Mouse (Mus musculus) embryonic facial prominence, embryonic 10.5 days (tissue): ENCODE measurements around the gene Cby3. TPM values are rescaled to one million over a fixed set of nuclear protein-coding genes. Genes with fewer than 3 reads are reported as not detected.

Source experiments
- DNase-seq: peaks from one replicate; pipeline ENCODE4 v3.0.0-alpha.2; 2017; ENCODE audit warnings: low spot score
- H3K27ac ChIP-seq: fragments of 300-500 bp; sonication (generic); replicated peaks from 2 replicates; pipeline ENCODE4 v1.5.1; 2016; ENCODE audit warnings: mild to moderate bottlenecking
- H3K27me3 ChIP-seq: fragments of 300-500 bp; sonication (generic); replicated peaks from 2 replicates; pipeline ENCODE4 v1.6.1; 2016; ENCODE audit warnings: low read depth, mild to moderate bottlenecking; ENCODE audit not compliant: poor library complexity, severe bottlenecking
- H3K36me3 ChIP-seq: fragments of 300-500 bp; sonication (generic); replicated peaks from 2 replicates; pipeline ENCODE4 v1.6.1; 2016; ENCODE audit warnings: mild to moderate bottlenecking, moderate library complexity
- H3K4me1 ChIP-seq: fragments of 300-500 bp; sonication (generic); 2 replicates; pipeline ENCODE4 v1.6.1; 2016
- H3K4me3 ChIP-seq: fragments of 300-500 bp; sonication (generic); 2 replicates; pipeline ENCODE4 v1.5.1; 2016; ENCODE audit warnings: mild to moderate bottlenecking, moderate library complexity
- H3K9me3 ChIP-seq: fragments of 300-500 bp; sonication (generic); 2 replicates; pipeline ENCODE4 v1.6.1; 2016; ENCODE audit warnings: mild to moderate bottlenecking
- WGBS: fragments of 180-500 bp; shearing (Covaris S2); methylation state at CpG from one replicate; pipeline ENCODE4 v1.1.7; 2016; 5-methylcytosine and 5-hydroxymethylcytosine counted together
- polyA plus RNA-seq: library from polyadenylated mRNA; unstranded; fragments of >200 nt; fragmentation: Nextera tagmentation; extraction: Ambion mirVana; gene quantifications from 2 replicates; pipeline ENCODE4 v1.2.1, GENCODE M21; 2016

The Cby3 gene
- polyA plus RNA-seq, 1 experiment from 2014 or later: 0.52 TPM

GRCm38 (mm10) chr11:50369360-50369911 lies 15.2 kb downstream of the Cby3 start:
- no peak for DNase-seq
- WGBS: 90% methylated on average over 5 of the region's 5 CpGs
- no peaks in the 10 kb centered on the region for H3K36me3 ChIP-seq

GRCm38 (mm10) chr11:50370969-50371368 lies 16.7 kb downstream of the Cby3 start:
- Histone ChIP-seq H3K9me3 (no peaks in the 10 kb centered on the region), H3K27me3 (peaks cover 6% of the 10 kb centered on the region), H3K4me3 (peak overlapping the region; percentile 52), H3K36me3 (no peaks in the 10 kb centered on the region), H3K4me1 (peaks cover 12% of the 10 kb centered on the region), H3K27ac (peak overlapping the region; percentile 71)
- 56% methylated on average over 4 of the region's 4 CpGs for WGBS
- no peak for DNase-seq

More at GRCm38 (mm10) chr11:50369360-50369911, 15.2 kb downstream of the Cby3 start:
- H3K4me3 ChIP-seq: no peak overlapping the region
- peaks cover 11% of the 10 kb centered on the region; the same call in 1 of the 2 replicates for H3K4me1 ChIP-seq
- no peaks in the 10 kb centered on the region for H3K9me3 ChIP-seq
- H3K27ac ChIP-seq: no peak overlapping the region
- H3K27me3 ChIP-seq: no peaks in the 10 kb centered on the region

- H3K27me3 ChIP-seq: peaks cover 6% of the 10 kb centered on the region
- H3K36me3 ChIP-seq: no peaks in the 10 kb centered on the region
- DNase-seq: peak; percentile 75
- no peaks in the 10 kb centered on the region for H3K9me3 ChIP-seq
- peak overlapping the region; percentile 52 for H3K4me3 ChIP-seq
- peaks cover 16% of the 10 kb centered on the region for H3K4me1 ChIP-seq
- WGBS: 2% methylated on average over 18 of the region's 18 CpGs
- peak overlapping the region; percentile 71 for H3K27ac ChIP-seq
Observed at GRCm38 (mm10) chr11:50371399-50371841, 17.2 kb downstream of the Cby3 start.

- Histone ChIP-seq H3K36me3 (no peaks in the 10 kb centered on the region), H3K9me3 (no peaks in the 10 kb centered on the region), H3K27me3 (peaks cover 6% of the 10 kb centered on the region), H3K4me1 (peaks cover 21% of the 10 kb centered on the region), H3K4me3 (peak overlapping the region; percentile 52), H3K27ac (peak overlapping the region; percentile 71; the same call in 1 of the 2 replicates)
- no peak for DNase-seq
- WGBS: 97% methylated on average over 1 of the region's 1 CpGs
Observed at GRCm38 (mm10) chr11:50371911-50372310, 17.6 kb downstream of the Cby3 start.

GRCm38 (mm10) chr11:50373086-50373485 lies 18.8 kb downstream of the Cby3 start:
- peaks cover 21% of the 10 kb centered on the region for H3K4me1 ChIP-seq
- H3K4me3 ChIP-seq: no peak overlapping the region
- no peaks in the 10 kb centered on the region for H3K36me3 ChIP-seq
- no peak overlapping the region for H3K27ac ChIP-seq
- H3K27me3 ChIP-seq: peaks cover 6% of the 10 kb centered on the region
- H3K9me3 ChIP-seq: no peaks in the 10 kb centered on the region
- DNase-seq: no peak

GRCm38 (mm10) chr11:50373621-50374020 lies 19.4 kb downstream of the Cby3 start:
- Histone ChIP-seq H3K36me3 (peaks cover 4% of the 10 kb centered on the region), H3K27me3 (peaks cover 6% of the 10 kb centered on the region), H3K9me3 (no peaks in the 10 kb centered on the region), H3K4me3 (no peak overlapping the region), H3K27ac (no peak overlapping the region), H3K4me1 (peaks cover 21% of the 10 kb centered on the region)
- DNase-seq: no peak
- 91% methylated on average over 1 of the region's 1 CpGs for WGBS

- H3K27ac ChIP-seq: no peak overlapping the region
- peaks cover 12% of the 10 kb centered on the region for H3K36me3 ChIP-seq
- H3K4me1 ChIP-seq: peaks cover 26% of the 10 kb centered on the region
- H3K27me3 ChIP-seq: peaks cover 6% of the 10 kb centered on the region
- no peaks in the 10 kb centered on the region for H3K9me3 ChIP-seq
- WGBS: 91% methylated on average over 13 of the region's 13 CpGs
- no peak overlapping the region for H3K4me3 ChIP-seq
- no peak for DNase-seq
Observed at GRCm38 (mm10) chr11:50374286-50375015, 20.2 kb downstream of the Cby3 start.

- Histone ChIP-seq H3K27me3 (peaks cover 6% of the 10 kb centered on the region), H3K4me1 (peaks cover 35% of the 10 kb centered on the region), H3K9me3 (no peaks in the 10 kb centered on the region), H3K4me3 (no peak overlapping the region), H3K27ac (no peak overlapping the region), H3K36me3 (peaks cover 22% of the 10 kb centered on the region)
- DNase-seq: no peak
- 76% methylated on average over 5 of the region's 5 CpGs for WGBS
Observed at GRCm38 (mm10) chr11:50375421-50375820, 21.2 kb downstream of the Cby3 start.

- Histone ChIP-seq H3K9me3 (no peaks in the 10 kb centered on the region), H3K4me1 (peaks cover 37% of the 10 kb centered on the region), H3K36me3 (peaks cover 29% of the 10 kb centered on the region), H3K4me3 (peak overlapping the region; percentile 98), H3K27ac (peak overlapping the region; percentile 100), H3K27me3 (peaks cover 6% of the 10 kb centered on the region)
- DNase-seq: no peak
- WGBS: 25% methylated on average over 10 of the region's 10 CpGs
Observed at GRCm38 (mm10) chr11:50376156-50376790, 22.0 kb downstream of the Cby3 start.

GRCm38 (mm10) chr11:50376911-50377891 lies 22.9 kb downstream of the Cby3 start, which contains the start of gene Hnrnph1:
Hnrnph1 (plus strand) TSS chr11:50376990.
- under 1% methylated on average over 76 of the region's 76 CpGs for WGBS

GRCm38 (mm10) chr11:50377892-50378684 lies 23.8 kb downstream of the Cby3 start:
- WGBS: under 1% methylated on average over 71 of the region's 71 CpGs
- H3K4me1 ChIP-seq: peaks cover 32% of the 10 kb centered on the region
- peak overlapping the region; percentile 98 for H3K4me3 ChIP-seq
- H3K27ac ChIP-seq: peak overlapping the region; percentile 100
- peaks cover 6% of the 10 kb centered on the region for H3K27me3 ChIP-seq
- DNase-seq: peak; percentile 91
- H3K9me3 ChIP-seq: no peaks in the 10 kb centered on the region
- peaks cover 47% of the 10 kb centered on the region for H3K36me3 ChIP-seq

More at GRCm38 (mm10) chr11:50376911-50377891, 22.9 kb downstream of the Cby3 start, which contains the start of gene Hnrnph1:
- peaks cover 6% of the 10 kb centered on the region for H3K27me3 ChIP-seq
- H3K9me3 ChIP-seq: no peaks in the 10 kb centered on the region
- H3K36me3 ChIP-seq: peaks cover 38% of the 10 kb centered on the region
- peak within 1 kb of the TSS; percentile 100 for H3K27ac ChIP-seq
- peak; percentile 98 for DNase-seq
- H3K4me1 ChIP-seq: peaks cover 32% of the 10 kb centered on the region
- H3K4me3 ChIP-seq: peak within 1 kb of the TSS; percentile 98
